Mouse (Mus musculus) neutrophil, adult 5-6 weeks (primary cell): ENCODE measurements around the gene Fam20a. TPM values are rescaled to one million over a fixed set of nuclear protein-coding genes. Genes with fewer than 3 reads are reported as not detected.

ENCODE experiments used
- ATAC-seq: fragments of 151-379, 151-347 bp; 2 replicates; pipeline ENCODE4 v1.8.0; 2017; ENCODE audit warnings: mild to moderate bottlenecking, moderate TSS enrichment; ENCODE audit not compliant: insufficient number of reproducible peaks, poor library complexity, low FRiP score, severe bottlenecking; ENCODE audit errors: extremely low read depth
- total RNA-seq: library from RNA; stranded (forward); fragments of 200-1000 nt; gene quantifications from 2 replicates; pipeline ENCODE4 v1.2.3, GENCODE M21; 2017

Fam20a gene
- total RNA-seq: 0.25 TPM in 1 of 2 replicates, not detected in the other

DNA sequence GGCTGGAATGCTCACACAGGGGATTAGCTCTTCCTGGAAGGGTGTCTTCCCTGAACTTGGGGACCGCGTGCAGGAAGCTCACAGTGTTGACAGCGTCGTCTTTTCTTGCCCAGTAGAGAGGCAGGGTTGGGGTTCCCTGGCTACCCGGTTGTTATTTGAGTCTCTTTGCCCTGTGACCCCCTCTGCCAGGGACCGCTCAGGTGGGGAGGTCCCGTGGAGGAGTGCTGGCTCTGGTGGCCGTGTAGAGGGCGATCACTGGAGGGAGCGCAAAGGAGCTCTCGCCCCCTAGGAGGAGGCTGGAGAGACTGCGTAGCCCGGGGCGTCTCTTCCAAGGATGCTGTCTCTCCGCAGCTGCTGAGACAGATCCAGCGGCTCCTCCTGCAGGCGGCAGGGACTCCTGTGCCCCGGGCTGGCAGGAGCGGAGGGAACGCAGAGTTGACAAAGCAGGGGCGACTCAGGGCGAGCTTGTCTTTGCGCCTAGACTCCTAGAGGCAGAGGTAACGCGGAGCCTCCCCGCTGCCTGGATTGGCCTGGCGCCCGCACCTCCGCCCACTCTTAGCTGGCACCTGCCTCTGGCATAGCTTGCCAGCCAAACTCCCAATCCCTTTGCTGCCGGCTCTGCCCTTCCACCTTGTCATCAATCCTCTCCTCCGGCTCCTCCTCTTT, at the start of gene Fam20a:
Fam20a (minus strand) TSS at position 499 of the 666 bp plus-strand sequence.
- no peak for ATAC-seq

DNA sequence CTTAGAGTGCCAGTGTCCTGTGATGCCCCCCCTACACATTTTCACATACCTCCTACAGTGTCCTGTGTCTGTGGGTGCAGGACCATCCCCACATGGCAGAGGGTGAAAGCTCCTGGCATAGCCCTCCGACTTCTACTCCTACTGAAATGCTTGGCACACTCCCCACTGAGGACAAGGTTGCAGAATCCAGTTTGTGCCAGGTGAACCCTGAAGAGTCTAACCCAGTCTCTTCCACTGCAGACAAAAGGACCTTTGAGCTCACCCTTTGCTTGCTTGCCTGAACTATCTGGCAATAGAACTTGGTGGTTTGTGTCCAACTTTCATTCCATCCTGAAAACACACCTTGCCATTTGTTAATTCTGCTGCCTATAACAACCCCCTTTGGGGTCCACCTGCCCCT, 49.3 kb upstream of the Fam20a start:
- no peak for ATAC-seq

DNA sequence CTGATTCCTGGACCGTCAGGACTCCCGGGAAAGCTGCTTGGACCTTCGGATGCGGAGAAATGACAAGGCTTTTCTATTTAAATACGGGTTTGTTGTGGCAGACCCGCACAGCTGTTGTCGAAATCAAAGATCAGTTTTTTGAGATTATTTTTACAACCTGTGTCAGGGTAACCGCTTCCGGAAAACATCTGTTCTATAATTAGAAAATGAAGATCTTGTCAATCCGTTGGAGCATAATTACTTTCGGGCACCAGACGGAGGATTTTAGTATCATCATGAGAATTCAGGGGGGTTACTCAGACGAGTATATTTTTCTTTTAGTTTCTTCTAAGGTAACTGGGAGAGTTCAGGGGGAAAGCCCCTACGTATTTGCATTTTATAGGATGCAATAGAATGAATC, 48.1 kb upstream of the Fam20a start:
- ATAC-seq: no peak

DNA sequence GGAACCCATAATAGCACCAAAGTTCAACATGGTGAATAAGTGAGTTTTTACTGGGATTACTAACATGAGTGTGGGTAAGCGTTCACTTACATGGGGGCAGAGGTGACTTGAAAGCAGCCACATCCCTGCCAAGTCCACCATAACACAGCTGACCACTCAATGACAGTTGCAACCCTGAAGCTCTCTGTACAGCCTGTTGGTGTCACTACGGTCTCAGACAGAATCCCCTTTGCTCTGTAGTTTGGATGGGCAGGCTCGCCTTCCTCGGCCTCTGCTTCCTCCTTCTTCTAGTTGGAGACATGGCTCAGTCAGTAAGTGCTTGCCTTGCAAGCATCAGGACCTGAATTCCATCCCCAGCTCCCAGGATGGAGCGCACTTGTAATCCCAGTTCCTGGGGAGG, 47.0 kb upstream of the Fam20a start:
- no peak for ATAC-seq

DNA sequence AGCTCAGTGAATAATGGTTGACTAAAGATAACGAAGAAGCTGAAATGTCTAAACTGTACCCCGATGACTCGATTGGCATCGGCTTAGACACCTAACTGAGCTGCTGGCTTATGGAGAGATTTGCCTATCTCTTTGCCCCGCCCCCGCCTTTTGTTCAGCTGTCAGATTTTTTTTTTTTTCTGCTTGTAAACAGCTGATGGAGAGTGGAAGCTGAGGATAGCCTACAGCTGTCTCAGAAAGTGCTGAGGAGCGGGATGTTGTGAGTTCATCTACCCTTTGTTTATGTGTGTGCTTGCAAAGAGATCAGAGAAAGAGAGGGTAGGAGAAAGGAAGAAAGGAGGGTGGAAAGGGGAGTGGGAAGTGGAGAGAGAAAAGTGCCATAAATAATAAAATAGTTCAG, 38.0 kb upstream of the Fam20a start:
- no peak for ATAC-seq

DNA sequence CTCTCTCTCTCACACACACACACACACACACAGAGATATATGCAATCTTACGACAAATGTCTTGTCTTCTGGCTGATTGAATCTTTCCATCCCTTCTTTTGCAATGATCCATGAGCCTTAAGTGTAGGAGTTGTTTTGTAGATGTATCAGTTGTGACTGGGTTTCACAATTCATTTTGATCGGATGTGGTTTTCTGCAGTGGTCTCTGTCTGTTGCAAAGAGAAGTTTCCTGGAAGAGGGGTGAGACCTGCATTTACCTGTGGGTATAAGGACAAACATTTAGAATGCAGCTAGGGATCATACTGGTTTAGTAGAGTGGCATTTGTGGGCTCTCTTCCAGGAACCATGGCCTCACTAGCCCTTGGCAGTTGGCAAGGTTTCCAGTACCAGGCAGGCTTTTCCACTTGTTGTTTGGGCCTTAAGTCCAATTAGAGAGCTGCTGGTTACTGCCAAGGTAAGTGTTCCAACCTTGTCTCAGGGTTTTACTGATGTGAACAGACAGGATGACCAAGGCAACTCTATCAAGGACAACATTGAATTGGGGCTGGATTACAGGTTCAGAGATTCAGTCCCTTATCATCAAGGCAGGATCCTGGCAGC, 36.6 kb upstream of the Fam20a start:
- no peak for ATAC-seq

DNA sequence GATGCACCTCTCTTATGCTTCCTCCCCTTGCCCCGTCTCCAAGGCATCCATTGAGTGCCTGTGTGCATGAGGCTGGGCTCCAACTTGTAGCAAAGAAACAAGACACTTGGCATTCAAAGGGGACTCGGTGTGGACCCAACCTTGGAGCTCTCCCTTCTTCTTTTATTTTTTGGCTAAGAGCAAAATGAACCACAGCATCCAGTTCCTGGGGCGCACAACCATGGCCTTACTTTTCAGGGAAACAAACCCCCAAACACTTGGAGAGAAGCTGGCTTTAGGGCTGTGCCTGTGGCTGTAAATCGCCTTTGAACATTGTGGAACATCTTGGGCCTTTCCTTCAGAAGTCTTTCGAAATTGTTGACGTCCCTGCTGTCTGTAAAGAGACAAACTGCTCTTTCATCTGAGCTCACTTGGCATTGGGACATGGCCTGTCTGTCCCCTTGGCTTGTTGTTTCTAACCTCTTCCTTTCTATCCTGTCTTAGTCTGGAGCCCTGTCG, 32.1 kb upstream of the Fam20a start:
- ATAC-seq: no peak

DNA sequence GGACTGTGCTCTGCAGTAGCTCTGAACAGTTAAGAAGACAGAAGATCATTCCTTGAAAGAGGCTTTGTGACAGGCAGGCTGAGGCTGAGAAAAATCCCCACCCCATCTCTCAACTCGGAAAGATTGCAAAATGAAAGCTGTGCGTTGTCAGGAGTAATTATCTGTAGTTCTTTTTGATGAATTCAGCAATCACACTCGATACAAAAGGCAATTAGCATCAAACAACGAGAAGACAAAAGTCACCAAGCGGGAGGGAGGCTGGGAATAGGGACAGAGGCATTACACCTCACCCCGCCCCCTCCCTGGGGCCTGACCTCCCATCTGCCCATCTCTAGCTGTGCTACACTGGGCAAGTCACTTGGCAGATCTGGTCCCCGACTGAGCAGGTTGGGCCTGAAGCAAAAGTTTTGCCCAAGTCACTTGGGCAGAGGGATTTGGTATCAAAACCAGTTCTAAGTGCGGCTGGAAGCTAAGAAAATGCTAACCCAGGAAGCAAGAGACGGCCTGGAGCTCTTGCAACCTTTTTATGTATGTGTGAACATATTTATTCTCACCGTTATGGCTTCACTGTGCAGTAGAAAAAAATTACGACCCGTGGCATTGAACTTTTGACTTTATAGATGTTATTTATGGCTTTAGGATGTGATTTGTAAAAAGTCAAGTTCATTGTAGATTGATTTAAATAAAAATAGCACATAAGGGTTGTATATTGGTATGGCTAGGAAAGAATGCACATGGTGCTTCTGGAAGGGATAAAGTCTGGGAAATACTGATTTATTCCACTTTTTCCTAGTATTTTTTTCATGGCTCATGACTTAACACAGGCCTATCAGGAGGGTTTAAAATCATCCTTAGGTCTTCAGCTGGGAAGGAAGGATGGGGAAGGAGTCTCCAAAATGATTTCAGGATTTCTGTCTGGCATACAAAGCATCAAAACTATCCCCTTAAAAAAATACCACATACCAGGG, 29.8 kb upstream of the Fam20a start:
- no peak for ATAC-seq

DNA sequence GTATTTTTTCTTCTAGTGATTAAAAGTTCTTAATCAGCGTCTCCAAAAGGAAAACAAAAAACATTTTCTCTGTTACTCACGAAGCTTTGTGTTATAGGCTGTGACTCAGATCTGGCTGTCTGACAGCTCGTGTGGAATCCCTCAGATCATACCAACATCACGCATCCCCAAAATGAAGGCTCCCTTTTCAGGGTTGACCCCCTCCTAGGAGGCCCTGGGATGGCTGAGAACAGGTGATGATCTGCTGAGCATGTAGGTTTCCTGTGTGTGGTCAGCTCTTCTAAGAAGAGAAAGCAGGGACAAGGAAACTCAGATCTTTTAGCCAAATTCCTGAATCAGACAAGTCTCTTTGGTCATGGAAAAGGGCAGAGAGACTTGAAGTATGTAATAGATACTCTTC, 23.1 kb upstream of the Fam20a start:
- ATAC-seq: no peak

DNA sequence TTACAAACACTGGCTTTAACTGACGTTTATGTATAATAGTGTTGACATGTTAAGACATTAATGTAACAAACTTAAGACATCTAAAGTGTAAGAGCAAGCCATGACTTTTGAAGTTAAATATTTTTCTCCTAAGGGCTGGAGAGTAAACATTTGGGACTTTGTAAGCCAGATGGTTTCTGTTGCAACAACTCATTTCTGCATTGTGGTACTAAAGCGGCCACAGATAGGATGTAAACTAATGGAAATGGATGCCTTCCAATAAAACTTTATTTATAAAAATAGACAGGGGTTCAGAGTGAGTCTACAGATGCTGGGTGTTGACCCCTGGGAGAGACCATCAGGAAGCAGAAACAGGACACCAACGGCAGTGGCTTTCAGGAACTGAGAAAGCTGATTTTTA, 15.9 kb upstream of the Fam20a start:
- ATAC-seq: no peak

DNA sequence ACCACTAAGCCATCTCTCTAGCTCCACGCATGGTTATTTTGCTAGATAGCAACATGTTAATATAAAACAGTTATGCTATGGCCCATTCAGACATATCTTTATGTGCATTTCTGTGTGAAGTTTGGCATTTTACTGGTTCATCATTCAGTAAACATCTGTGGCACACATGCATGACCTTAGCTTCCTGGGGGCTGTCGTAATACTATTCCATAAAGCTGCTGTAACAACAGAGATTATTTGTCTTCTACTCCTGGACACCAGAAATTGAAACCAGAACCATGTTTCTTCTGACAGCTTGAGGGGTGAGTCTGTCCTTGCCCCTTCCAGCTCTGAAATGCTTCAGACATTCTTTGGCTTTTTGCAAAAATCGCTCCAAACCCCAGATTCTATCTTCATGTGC, 14.3 kb upstream of the Fam20a start:
- ATAC-seq: no peak

DNA sequence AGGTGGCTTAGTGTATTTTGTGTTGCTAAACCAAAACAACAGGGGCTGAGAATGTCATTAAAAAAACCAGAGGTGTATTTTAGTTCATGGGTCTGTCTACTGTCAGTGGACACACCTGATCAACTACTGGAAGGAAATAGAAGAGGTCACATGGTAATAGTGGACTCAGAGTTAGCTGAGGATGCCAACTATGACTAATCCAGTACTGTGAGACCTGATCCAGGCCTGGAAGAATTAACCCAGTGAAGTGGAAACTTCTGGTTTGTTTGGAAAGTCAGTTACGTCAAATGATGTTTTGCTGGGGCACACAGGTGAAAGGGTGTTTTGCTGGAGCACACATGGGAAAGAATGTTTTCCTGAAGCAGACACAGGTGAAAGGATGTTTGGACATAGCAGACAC, 12.3 kb upstream of the Fam20a start:
- no peak for ATAC-seq

DNA sequence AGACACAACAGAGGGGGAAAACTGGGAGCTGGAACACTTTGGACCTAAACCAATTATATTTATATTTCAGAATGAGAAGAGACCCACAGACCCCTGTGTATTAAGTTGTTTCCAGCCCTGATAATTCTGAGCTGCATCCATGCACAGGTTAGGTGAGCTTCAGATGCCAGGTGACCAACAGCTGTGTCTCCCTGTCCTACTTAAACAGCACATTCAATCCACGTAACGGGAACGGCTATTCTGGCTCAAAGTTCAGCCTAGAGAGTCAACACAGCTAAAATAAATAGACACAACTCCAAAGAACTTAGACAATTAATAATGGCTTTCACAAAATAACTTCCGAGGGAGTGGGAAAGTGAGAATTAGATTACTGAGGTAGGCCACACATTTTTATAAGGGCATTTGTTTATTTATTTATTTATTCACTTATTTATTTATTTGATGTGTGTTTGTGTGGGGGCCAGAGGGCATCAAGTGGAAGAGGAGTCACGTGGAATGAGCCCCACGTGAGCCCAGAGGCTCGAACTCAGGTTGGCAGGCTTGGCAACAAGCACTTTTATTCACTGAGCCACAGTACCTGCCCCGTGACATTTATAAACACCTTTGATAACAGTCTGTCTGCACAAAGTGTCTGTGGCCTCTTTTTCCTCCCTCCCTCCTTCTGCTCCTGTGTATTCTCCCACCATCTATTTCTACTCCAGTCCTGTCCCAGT, 10.8 kb upstream of the Fam20a start:
- no peak for ATAC-seq

DNA sequence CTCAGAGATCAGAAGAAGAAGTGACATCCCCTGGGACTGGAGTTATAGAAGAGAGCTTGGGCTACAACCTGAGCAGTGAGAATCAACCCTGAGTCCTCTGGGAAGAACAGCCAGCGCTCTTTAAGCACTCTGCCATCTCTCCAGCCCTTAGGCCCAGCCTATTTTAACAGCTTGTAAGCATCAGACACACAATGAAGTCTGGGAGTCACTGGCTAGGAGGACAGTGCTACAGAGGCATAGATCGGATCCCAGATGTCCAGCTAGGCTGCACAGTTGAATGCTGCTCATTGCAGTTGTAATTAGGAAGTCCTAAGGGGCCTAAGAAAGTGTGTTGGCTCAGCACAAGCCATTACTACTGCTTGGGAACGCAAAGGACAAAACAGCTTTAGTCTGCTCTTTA, 6.3 kb upstream of the Fam20a start:
- no peak for ATAC-seq

DNA sequence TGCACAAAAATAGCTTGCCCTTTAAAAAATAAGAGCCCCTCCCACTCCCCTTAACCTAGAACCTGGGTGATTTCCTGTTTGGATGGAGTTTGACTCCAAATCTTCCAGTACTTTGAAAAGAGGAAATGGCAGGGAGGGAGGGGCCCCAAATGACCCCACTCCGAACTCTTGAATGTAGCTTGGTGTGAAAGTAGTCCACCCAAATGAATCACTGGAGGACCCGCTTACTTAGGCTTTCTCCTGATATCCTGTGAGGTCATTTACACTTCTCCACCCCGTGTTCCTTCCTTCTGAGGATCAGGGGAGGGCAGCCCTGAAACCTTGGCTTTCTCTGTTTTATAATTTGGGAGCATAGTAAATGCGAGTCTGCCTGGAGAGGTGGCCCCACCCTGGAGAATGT, 632 bp upstream of the Fam20a start:
- ATAC-seq: no peak

DNA sequence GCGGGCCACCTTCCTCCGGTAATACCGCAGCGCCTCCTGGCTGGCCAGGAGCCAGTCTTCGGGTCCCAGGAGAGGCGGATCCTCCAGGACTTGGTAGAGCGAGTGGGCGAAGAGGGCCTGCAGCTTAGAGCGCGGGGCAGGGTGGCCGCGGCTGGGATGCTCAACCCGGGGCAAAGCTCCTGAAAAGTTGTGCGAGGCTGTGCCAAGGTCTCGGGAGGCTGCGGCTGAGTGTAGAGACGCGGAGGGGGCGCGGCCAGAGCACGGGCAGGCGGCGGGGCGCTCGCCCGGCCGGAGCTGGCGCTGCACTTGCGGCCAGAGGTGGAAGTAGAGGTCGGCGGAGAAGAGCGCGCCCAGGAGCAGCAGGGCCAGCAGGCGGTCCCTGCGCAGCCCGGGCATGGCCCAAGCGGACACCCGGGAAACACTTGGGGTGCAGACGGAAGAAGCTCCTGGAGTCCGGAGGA, 729 bp downstream of the Fam20a start:
- no peak for ATAC-seq

DNA sequence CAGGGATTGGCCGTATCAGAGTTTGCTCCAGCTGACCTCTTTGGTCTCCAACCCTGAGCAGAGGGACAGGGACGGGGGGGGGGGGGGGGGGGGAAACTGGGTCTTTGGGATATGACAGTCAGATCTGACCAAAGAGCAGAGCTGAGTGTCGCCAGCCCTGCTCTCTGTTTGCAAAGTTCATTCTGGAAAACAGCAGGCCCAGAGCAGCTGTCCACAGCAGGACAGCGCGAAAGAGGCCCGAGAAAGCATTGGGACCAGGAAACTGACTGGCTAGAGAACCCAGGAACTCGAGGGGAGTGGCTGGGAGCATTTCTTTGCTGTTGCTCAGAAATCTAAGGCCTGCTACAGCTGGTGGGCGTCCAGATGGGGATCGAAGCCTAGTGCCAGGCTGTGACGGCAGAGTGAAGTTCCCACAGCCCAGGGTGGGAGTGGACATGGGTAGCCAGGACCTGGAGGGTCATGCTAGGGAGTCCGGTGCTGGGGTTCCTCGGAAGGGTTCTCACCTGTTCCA, 1.2 kb downstream of the Fam20a start:
- ATAC-seq: no peak

DNA sequence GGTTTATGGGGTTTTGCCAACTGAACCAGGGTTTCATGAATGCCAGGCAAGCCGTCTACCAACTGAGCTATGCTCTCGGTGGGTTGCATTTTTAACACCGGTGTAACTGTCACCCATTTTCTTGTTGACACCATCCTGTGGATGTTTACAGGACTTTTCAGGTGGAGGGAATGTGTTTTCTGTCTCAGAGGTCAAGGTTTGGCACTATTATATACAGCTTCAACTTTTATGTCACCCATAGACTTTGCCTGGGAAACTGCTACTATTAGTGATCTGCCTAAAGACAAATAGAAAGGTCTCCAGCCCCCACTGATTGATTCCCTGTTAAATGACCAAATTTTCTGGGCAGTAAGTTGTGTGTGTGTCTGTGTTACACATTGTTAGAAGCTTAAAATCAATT, 2.7 kb downstream of the Fam20a start:
- no peak for ATAC-seq
